Mouse (Mus musculus) heart, postnatal 0 days (tissue): Measurements from ENCODE around the gene Eng. TPM values are rescaled to one million over a fixed set of nuclear protein-coding genes. Genes with fewer than 3 reads are reported as not detected.

Experiments
- ATAC-seq: fragments of 200-750 bp; cut with Nextera tagmentation; 2 replicates; pipeline ENCODE4 v1.8.0; 2017; ENCODE audit warnings: low read depth, moderate number of reproducible peaks, moderate library complexity; ENCODE audit not compliant: insufficient read depth
- DNase-seq: peaks from one replicate; pipeline ENCODE4 v3.0.0-alpha.2; 2016; ENCODE audit warnings: low spot score
- H3K27ac ChIP-seq: fragments of 300-500 bp; sonication (generic); 2 replicates; pipeline ENCODE4 v1.5.1; 2014; ENCODE audit warnings: low read depth, mild to moderate bottlenecking
- H3K27me3 ChIP-seq: fragments of 300-500 bp; sonication (generic); 2 replicates; pipeline ENCODE4 v1.6.1; 2014; ENCODE audit warnings: low read length, mixed read lengths; ENCODE audit not compliant: control insufficient read depth, insufficient read depth
- H3K36me3 ChIP-seq: fragments of 300-500 bp; sonication (generic); replicated peaks from 2 replicates; pipeline ENCODE4 v1.6.1; 2014; ENCODE audit warnings: low read length, mixed read lengths; ENCODE audit not compliant: control insufficient read depth, insufficient read depth
- H3K4me1 ChIP-seq: fragments of 300-500 bp; sonication (generic); 2 replicates; pipeline ENCODE4 v1.6.1; 2014; ENCODE audit warnings: antibody characterized with exemption; ENCODE audit not compliant: control insufficient read depth, insufficient read depth
- H3K4me2 ChIP-seq: fragments of 300-500 bp; sonication (generic); 2 replicates; pipeline ENCODE4 v1.6.1; 2014; ENCODE audit warnings: low read depth, mild to moderate bottlenecking, low read length, moderate library complexity
- H3K4me3 ChIP-seq: fragments of 300-500 bp; sonication (generic); 2 replicates; pipeline ENCODE4 v1.5.1; 2014; ENCODE audit warnings: low read depth, low read length
- H3K9ac ChIP-seq: fragments of 300-500 bp; sonication (generic); replicated peaks from 2 replicates; pipeline ENCODE4 v1.6.1; 2014; ENCODE audit warnings: low read depth, low read length, mixed read lengths
- H3K9me3 ChIP-seq: fragments of 300-500 bp; sonication (generic); replicated peaks from 2 replicates; pipeline ENCODE4 v1.6.1; 2016; ENCODE audit warnings: low read length; ENCODE audit not compliant: control insufficient read depth
- CTCF ChIP-seq: IDR thresholded peaks from 2 replicates; pipeline ENCODE4 v1.5.1; 2016; ENCODE audit warnings: antibody characterized with exemption, control low read depth, low read depth
- EP300 ChIP-seq: IDR thresholded peaks from 2 replicates; pipeline ENCODE4 v1.6.1; 2016; ENCODE audit warnings: antibody characterized with exemption, low read depth
- WGBS: fragments of 180-500 bp; shearing (Covaris S2); extraction: QIAGEN DNeasy Blood & Tissue Kit; methylation state at CpG from one replicate; pipeline ENCODE4 v1.1.7; 2014; 5-methylcytosine and 5-hydroxymethylcytosine counted together
- polyA plus RNA-seq: library from polyadenylated mRNA; unstranded; fragments of >200 nt; fragmentation: Nextera tagmentation; extraction: Ambion mirVana; gene quantifications from 2 replicates; pipeline ENCODE4 v1.2.1, GENCODE M21; 2015
- total RNA-seq: library from RNA; depleted of rRNA; stranded (reverse); fragments of >200 nt; gene quantifications from 2 replicates; pipeline ENCODE4 v1.2.3, GENCODE M21; 2014; ENCODE audit warnings: low replicate concordance

Eng gene
- total and polyA plus RNA-seq, 2 experiments from 2014 or later: 123 to 137 TPM

- WGBS: 7% methylated on average over 28 of the region's 34 CpGs
- Histone ChIP-seq H3K36me3 (no peaks in the 10 kb centered on the region; the same call in 1 of the 2 replicates), H3K9ac (peak overlapping the region; percentile 75), H3K4me2 (peak overlapping the region; percentile 91), H3K4me3 (peak overlapping the region; percentile 76), H3K4me1 (peaks cover 27% of the 10 kb centered on the region), H3K27ac (peak overlapping the region; percentile 74), H3K9me3 (no peaks in the 10 kb centered on the region), H3K27me3 (no peaks in the 10 kb centered on the region)
- ATAC-seq (peak; percentile 1; the same call in 1 of the 2 replicates), DNase-seq (no peak)
- TF ChIP-seq EP300: no peak
- TF ChIP-seq CTCF: no peak
Observed at GRCm38 (mm10) chr2:32607262-32607947, 39.0 kb upstream of the Eng start.

DNA sequence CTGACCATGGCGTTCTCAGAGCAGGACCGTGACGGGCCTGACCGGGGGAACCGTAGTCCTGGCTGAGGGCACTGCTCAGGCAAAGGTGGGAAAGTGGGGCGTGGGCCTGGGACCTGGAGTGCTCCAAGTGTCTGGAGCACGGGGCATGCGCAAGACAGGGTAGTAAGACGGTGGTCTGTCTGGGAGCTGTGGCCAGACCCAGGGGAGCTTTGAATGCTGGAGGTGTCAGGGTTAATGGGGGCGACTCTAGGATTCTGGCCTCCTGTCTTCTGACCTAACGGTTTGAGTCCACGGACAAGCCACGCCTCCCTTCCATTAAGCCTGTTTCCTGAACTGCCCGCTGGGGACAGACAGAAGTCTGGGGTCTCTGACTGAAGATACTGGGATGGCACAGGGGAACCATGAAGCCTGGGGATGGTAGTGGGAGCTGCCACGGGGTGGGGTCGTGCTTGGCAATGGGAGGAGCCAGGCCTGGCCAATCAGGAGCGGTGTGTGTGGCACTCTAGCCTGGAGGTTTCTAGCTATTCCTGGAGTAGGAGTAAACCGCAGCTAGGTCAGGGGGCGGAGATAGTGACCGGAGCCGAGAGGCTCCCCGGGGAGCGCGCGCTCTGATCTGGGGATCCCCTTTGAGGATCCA lies 38.1 kb upstream of the Eng start:
- TF ChIP-seq EP300 (no peak), CTCF (no peak)
- Histone ChIP-seq H3K4me1 (peaks cover 25% of the 10 kb centered on the region), H3K27ac (peak overlapping the region; percentile 86), H3K4me2 (peak overlapping the region; percentile 91), H3K9me3 (no peaks in the 10 kb centered on the region), H3K4me3 (peak overlapping the region; percentile 76), H3K9ac (peak overlapping the region; percentile 43), H3K27me3 (no peaks in the 10 kb centered on the region), H3K36me3 (peaks cover 4% of the 10 kb centered on the region; the same call in 1 of the 2 replicates)
- DNase-seq (peak; percentile 91), ATAC-seq (peak; percentile 79)
- 3% methylated on average over 25 of the region's 25 CpGs for WGBS

DNA sequence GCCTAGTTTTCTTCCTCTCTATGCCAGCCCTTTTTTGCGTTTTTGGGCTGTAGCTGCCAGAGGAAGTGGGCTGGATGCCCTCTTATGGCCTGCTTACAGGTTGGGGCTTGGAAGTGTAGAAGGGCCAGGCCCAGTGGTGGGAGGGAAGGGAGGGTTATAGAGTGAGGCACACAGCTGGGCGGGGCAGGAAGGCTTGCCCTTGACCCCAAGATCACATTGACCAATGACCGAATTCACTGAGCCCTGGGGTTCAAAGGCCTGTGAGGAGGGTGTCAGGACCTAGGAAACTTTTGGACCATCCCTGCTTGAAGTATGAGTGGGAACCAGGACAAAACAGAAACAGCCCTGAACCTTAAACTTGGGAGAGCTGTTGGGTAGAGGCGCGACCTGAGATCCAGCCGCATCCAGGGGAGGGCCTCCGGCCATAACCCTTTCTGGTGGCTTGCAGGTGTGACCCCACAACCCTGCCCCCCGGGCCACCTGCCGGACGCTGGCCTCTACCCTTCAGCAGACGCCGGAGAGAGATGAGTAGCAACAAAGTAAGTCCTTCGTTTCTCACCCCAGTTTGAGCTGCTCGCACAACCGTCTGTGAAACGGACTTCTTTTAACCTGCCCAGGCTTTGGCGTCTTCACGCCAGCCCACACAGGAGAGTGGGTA lies 37.5 kb upstream of the Eng start:
- ATAC-seq (peak; percentile 67), DNase-seq (no peak)
- H3K4me3 ChIP-seq: peak overlapping the region; percentile 76
- H3K27ac ChIP-seq: peak overlapping the region; percentile 86
- 48% methylated on average over 18 of the region's 18 CpGs for WGBS
- TF ChIP-seq CTCF: no peak
- TF ChIP-seq EP300: no peak
- no peaks in the 10 kb centered on the region for H3K9me3 ChIP-seq
- H3K27me3 ChIP-seq: no peaks in the 10 kb centered on the region
- peak overlapping the region; percentile 91 for H3K4me2 ChIP-seq
- H3K36me3 ChIP-seq: peaks cover 10% of the 10 kb centered on the region
- peak overlapping the region; percentile 43 for H3K9ac ChIP-seq
- peaks cover 25% of the 10 kb centered on the region for H3K4me1 ChIP-seq

DNA sequence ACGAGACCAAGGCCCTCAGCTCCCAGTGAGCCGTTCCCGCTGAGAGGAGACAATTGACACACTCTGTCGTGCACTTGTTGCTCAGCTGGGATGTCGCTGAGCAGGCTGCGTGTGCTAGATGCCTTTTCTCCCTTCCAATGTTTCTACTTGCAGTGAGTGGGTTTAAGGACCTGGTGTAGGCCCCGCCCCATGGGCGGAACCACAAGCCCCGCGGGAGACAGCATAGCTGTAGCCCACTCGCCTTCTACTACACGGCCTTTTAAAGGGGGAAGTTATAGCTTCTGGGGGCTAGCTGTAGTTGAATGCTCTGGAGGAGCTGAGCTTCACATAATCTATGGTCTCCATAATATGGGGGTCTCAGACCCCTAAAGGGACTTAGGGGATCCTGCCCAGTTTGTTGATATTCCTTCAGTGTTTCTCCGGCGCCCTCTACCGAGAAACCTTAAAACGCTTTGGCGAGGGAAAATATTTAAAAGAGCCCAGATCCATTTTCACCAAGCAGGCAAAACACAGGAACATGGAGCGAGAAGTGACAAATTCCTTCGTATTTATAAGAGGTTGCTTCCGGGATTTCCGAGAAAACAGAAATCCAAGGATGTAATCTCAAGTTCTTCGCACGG lies 35.7 kb upstream of the Eng start:
- no peaks in the 10 kb centered on the region for H3K27me3 ChIP-seq
- no peaks in the 10 kb centered on the region for H3K9me3 ChIP-seq
- H3K4me2 ChIP-seq: peak overlapping the region; percentile 91
- H3K4me1 ChIP-seq: peaks cover 25% of the 10 kb centered on the region
- H3K9ac ChIP-seq: peak overlapping the region; percentile 23
- H3K27ac ChIP-seq: peak overlapping the region; percentile 61
- peak overlapping the region; percentile 45 for H3K4me3 ChIP-seq
- TF ChIP-seq CTCF (peak; percentile 48), EP300 (no peak)
- peaks cover 26% of the 10 kb centered on the region for H3K36me3 ChIP-seq
- ATAC-seq (no peak), DNase-seq (no peak)
- WGBS: 9% methylated on average over 23 of the region's 23 CpGs

DNA sequence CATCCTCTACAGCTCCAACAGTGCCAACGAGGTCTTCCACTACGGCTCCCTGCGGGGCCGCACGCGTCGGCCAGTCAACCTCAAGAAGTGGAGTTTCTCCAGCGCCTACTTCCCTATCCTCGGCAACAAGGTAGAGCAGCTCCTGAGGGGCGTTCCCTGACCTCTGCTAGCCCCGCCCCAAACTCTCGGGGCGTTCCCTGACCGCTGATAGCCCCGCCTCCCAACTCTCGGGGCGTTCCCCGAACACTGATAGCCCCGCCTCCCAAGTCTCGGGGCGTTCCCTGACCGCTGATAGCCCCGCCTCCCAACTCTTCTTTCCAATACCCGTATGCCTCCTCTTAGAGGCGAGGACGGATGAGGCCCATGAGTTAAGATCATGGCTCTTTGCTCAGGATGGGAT lies 34.1 kb upstream of the Eng start:
- WGBS: 79% methylated on average over 26 of the region's 26 CpGs
- no peaks in the 10 kb centered on the region for H3K27me3 ChIP-seq
- no peaks in the 10 kb centered on the region for H3K9me3 ChIP-seq
- no peak overlapping the region for H3K4me2 ChIP-seq
- H3K4me1 ChIP-seq: peaks cover 23% of the 10 kb centered on the region
- TF ChIP-seq EP300: no peak
- no peak for TF ChIP-seq CTCF
- peaks cover 32% of the 10 kb centered on the region for H3K36me3 ChIP-seq
- no peak for DNase-seq
- H3K27ac ChIP-seq: no peak overlapping the region
- H3K9ac ChIP-seq: no peak overlapping the region
- no peak overlapping the region for H3K4me3 ChIP-seq
- ATAC-seq: no peak
